Mouse (Mus musculus) liver, embryonic 11.5 days (tissue): ENCODE measurements around the gene Bpifc. TPM values are rescaled to one million over a fixed set of nuclear protein-coding genes. Genes with fewer than 3 reads are reported as not detected.

Experiments used
- ATAC-seq: fragments of 200-750 bp; cut with Nextera tagmentation; replicated peaks from 2 replicates; pipeline ENCODE4 v1.8.0; 2017; ENCODE audit warnings: moderate number of reproducible peaks, mild to moderate bottlenecking, moderate TSS enrichment, moderate library complexity; ENCODE audit not compliant: low FRiP score
- DNase-seq: peaks from one replicate; pipeline ENCODE4 v3.0.0-alpha.2; 2017; ENCODE audit warnings: low spot score
- H3K27ac ChIP-seq: fragments of 300-500 bp; sonication (generic); 2 replicates; pipeline ENCODE4 v1.5.1; 2014; ENCODE audit warnings: mild to moderate bottlenecking, low read depth, low read length, control low read depth
- H3K27me3 ChIP-seq: fragments of 300-500 bp; sonication (generic); replicated peaks from 2 replicates; pipeline ENCODE4 v1.6.1; 2014; ENCODE audit warnings: low read length, mixed read lengths; ENCODE audit not compliant: control insufficient read depth, insufficient read depth
- H3K36me3 ChIP-seq: fragments of 300-500 bp; sonication (generic); 2 replicates; pipeline ENCODE4 v1.6.1; 2014; ENCODE audit warnings: mild to moderate bottlenecking, low read length, moderate library complexity, mixed read lengths; ENCODE audit not compliant: control insufficient read depth, insufficient read depth
- H3K4me1 ChIP-seq: fragments of 300-500 bp; sonication (generic); replicated peaks from 2 replicates; pipeline ENCODE4 v1.6.1; 2014; ENCODE audit warnings: low read length, mixed read lengths; ENCODE audit not compliant: control insufficient read depth, insufficient read depth
- H3K4me2 ChIP-seq: fragments of 300-500 bp; sonication (generic); 2 replicates; pipeline ENCODE4 v1.6.1; 2014; ENCODE audit warnings: mild to moderate bottlenecking, control low read depth, moderate library complexity
- H3K4me3 ChIP-seq: fragments of 300-500 bp; sonication (generic); 2 replicates; pipeline ENCODE4 v1.5.1; 2014; ENCODE audit warnings: low read depth, low read length, control low read depth
- H3K9ac ChIP-seq: fragments of 300-500 bp; sonication (generic); 2 replicates; pipeline ENCODE4 v1.6.1; 2014; ENCODE audit warnings: low read depth, low read length, control low read depth
- H3K9me3 ChIP-seq: fragments of 300-500 bp; sonication (generic); 2 replicates; pipeline ENCODE4 v1.6.1; 2016; ENCODE audit warnings: low read length, inconsistent platforms, mixed read lengths; ENCODE audit not compliant: control insufficient read depth
- WGBS: fragments of 180-500 bp; shearing (Covaris S2); extraction: QIAGEN DNeasy Blood & Tissue Kit; methylation state at CpG from one replicate; pipeline ENCODE4 v1.1.7; 2014; 5-methylcytosine and 5-hydroxymethylcytosine counted together
- polyA plus RNA-seq: library from polyadenylated mRNA; unstranded; fragments of >200 nt; fragmentation: Nextera tagmentation; extraction: Ambion mirVana; gene quantifications from 2 replicates; pipeline ENCODE4 v1.2.1, GENCODE M21; 2014

Bpifc gene
- polyA plus RNA-seq, 1 experiment from 2014 or later: not detected

GRCm38 (mm10) chr10:85954429-85954828 is 57.3 kb downstream of the Bpifc start:
- no peak for ATAC-seq
- Histone ChIP-seq H3K9me3 (no peaks in the 10 kb centered on the region), H3K27me3 (no peaks in the 10 kb centered on the region), H3K9ac (no peak overlapping the region), H3K36me3 (peaks cover 36% of the 10 kb centered on the region), H3K4me3 (no peak overlapping the region), H3K4me1 (no peaks in the 10 kb centered on the region), H3K27ac (no peak overlapping the region), H3K4me2 (no peak overlapping the region)
- 88% methylated on average over 2 of the region's 2 CpGs for WGBS
- no peak for DNase-seq

- H3K4me3 ChIP-seq: no peak overlapping the region
- peaks cover 46% of the 10 kb centered on the region for H3K36me3 ChIP-seq
- WGBS: 81% methylated on average over 3 of the region's 3 CpGs
- H3K27ac ChIP-seq: no peak overlapping the region
- no peaks in the 10 kb centered on the region for H3K27me3 ChIP-seq
- no peak overlapping the region for H3K9ac ChIP-seq
- no peak overlapping the region for H3K4me2 ChIP-seq
- DNase-seq: no peak
- H3K9me3 ChIP-seq: no peaks in the 10 kb centered on the region
- no peak for ATAC-seq
- no peaks in the 10 kb centered on the region for H3K4me1 ChIP-seq
These were observed 58.3 kb downstream of the Bpifc start for GRCm38 (mm10) chr10:85953401-85953800.

DNA sequence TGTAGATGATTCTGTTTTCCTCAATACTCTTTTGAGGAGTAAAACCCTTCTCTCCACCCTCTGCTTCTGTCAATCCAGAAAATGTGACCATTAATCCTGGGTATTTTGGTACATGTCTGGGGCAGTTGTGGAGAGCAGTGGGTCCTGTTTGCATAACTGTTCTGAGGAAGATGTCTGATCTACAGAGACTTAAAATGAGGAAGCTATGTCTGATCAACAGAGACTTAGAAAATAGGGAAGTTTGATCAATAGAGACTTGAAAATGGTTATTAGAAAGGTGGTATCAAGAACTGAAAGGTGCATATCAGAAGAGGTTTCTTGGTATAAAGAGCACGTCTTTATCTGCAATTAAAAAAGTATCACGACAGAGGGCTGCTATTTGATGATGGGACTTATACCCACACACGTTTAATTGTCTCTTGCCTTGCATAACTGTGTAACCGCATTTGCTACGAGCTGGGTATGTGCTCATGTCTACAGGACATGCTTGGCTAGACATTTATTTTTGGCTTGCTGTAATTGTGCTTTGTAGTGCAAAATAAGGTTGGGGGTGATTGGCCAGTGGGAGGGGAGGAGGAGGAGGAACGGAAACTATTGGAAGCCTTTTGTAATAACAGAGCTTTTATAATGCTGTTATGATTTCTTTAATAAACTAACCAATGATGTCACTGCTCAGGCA is 59.8 kb downstream of the Bpifc start:
- Histone ChIP-seq H3K4me3 (no peak overlapping the region), H3K27ac (no peak overlapping the region), H3K4me1 (no peaks in the 10 kb centered on the region), H3K27me3 (no peaks in the 10 kb centered on the region), H3K36me3 (peaks cover 51% of the 10 kb centered on the region), H3K9ac (no peak overlapping the region), H3K4me2 (no peak overlapping the region), H3K9me3 (no peaks in the 10 kb centered on the region)
- WGBS: 89% methylated on average over 6 of the region's 6 CpGs
- DNase-seq (no peak), ATAC-seq (no peak)

- Histone ChIP-seq H3K4me3 (no peak overlapping the region), H3K9ac (no peak overlapping the region), H3K27ac (no peak overlapping the region), H3K36me3 (peaks cover 55% of the 10 kb centered on the region), H3K27me3 (no peaks in the 10 kb centered on the region), H3K9me3 (no peaks in the 10 kb centered on the region), H3K4me2 (no peak overlapping the region), H3K4me1 (no peaks in the 10 kb centered on the region)
- 91% methylated on average over 8 of the region's 8 CpGs for WGBS
- no peak for ATAC-seq
- DNase-seq: no peak
These were observed 63.1 kb downstream of the Bpifc start for GRCm38 (mm10) chr10:85948483-85949196.

GRCm38 (mm10) chr10:85936280-85936965 is 75.3 kb downstream of the Bpifc start:
- no peak for ATAC-seq
- H3K27me3 ChIP-seq: no peaks in the 10 kb centered on the region
- WGBS: 92% methylated on average over 6 of the region's 6 CpGs
- no peak overlapping the region for H3K4me2 ChIP-seq
- no peak overlapping the region for H3K27ac ChIP-seq
- no peaks in the 10 kb centered on the region for H3K9me3 ChIP-seq
- no peak for DNase-seq
- H3K36me3 ChIP-seq: peaks cover 41% of the 10 kb centered on the region
- no peaks in the 10 kb centered on the region for H3K4me1 ChIP-seq
- H3K9ac ChIP-seq: no peak overlapping the region
- no peak overlapping the region for H3K4me3 ChIP-seq

DNA sequence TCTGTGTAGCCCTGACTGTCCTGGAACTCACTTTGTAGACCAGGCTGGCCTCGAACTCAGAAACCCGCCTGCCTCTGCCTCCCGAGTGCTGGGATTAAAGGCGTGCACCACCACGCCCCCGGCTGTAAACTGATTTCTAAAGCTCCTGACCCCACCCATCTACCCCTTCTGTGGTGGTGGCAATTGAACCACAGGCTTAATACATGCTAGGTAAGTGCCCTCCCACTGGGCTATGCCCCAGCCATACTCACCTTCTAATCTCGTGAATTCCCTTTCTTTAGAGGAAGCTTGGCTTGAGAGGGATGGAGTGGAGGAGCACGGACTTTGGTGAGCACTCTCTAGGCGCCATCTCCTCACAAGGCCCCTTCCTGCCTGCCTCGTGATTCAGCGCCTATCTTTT is 81.7 kb downstream of the Bpifc start:
- 80% methylated on average over 11 of the region's 11 CpGs for WGBS
- Histone ChIP-seq H3K4me1 (peaks cover 2% of the 10 kb centered on the region; the same call in 1 of the 2 replicates), H3K27ac (no peak overlapping the region), H3K4me3 (no peak overlapping the region), H3K27me3 (peaks cover 28% of the 10 kb centered on the region), H3K36me3 (no peaks in the 10 kb centered on the region), H3K4me2 (no peak overlapping the region), H3K9me3 (no peaks in the 10 kb centered on the region), H3K9ac (no peak overlapping the region)
- DNase-seq (no peak), ATAC-seq (no peak)

DNA sequence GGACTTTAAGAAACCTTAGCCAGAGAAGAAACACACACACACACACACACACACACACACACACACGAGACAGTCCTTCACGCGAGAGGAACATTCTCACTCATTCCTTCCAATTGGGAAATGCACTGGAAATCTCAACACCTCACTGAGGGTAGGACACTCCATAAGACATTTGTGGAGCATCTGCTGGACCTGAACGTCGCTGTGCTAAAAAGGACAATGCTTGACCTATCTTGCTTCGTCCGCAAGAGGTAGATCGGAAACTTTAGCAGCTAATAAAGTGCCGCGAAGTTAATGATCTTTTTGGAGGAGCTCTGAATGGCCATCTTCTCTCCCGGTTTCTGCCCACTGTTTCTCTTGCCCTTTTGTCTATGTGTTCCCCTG is 82.5 kb downstream of the Bpifc start:
- H3K9ac ChIP-seq: no peak overlapping the region
- peaks cover 28% of the 10 kb centered on the region for H3K27me3 ChIP-seq
- no peak for DNase-seq
- H3K4me3 ChIP-seq: no peak overlapping the region
- no peaks in the 10 kb centered on the region for H3K9me3 ChIP-seq
- peak overlapping the region; percentile 95 for H3K4me2 ChIP-seq
- no peaks in the 10 kb centered on the region for H3K36me3 ChIP-seq
- H3K4me1 ChIP-seq: peaks cover 2% of the 10 kb centered on the region; the same call in 1 of the 2 replicates
- H3K27ac ChIP-seq: no peak overlapping the region
- WGBS: 56% methylated on average over 11 of the region's 11 CpGs
- no peak for ATAC-seq

GRCm38 (mm10) chr10:85928499-85929207 is 83.0 kb downstream of the Bpifc start:
- WGBS: 1% methylated on average over 63 of the region's 63 CpGs
- no peak overlapping the region for H3K27ac ChIP-seq

More at GRCm38 (mm10) chr10:85928499-85929207, 83.0 kb downstream of the Bpifc start:
- DNase-seq (peak; percentile 59), ATAC-seq (peak; percentile 47; the same call in 1 of the 2 replicates)
- peaks cover 28% of the 10 kb centered on the region for H3K27me3 ChIP-seq
- H3K4me3 ChIP-seq: peak overlapping the region; percentile 59
- H3K4me1 ChIP-seq: peaks cover 2% of the 10 kb centered on the region; the same call in 1 of the 2 replicates
- H3K36me3 ChIP-seq: no peaks in the 10 kb centered on the region
- peak overlapping the region; percentile 95 for H3K4me2 ChIP-seq
- H3K9ac ChIP-seq: no peak overlapping the region
- H3K9me3 ChIP-seq: no peaks in the 10 kb centered on the region
